Mouse (Mus musculus): ENCODE measurements around the gene Cerk.
"Not testable (repeated sequence)": the region's sequence is repeated elsewhere in the genome, so short reads cannot be mapped to it uniquely, and the experiment has no call there.

Gene Cerk

DNA sequence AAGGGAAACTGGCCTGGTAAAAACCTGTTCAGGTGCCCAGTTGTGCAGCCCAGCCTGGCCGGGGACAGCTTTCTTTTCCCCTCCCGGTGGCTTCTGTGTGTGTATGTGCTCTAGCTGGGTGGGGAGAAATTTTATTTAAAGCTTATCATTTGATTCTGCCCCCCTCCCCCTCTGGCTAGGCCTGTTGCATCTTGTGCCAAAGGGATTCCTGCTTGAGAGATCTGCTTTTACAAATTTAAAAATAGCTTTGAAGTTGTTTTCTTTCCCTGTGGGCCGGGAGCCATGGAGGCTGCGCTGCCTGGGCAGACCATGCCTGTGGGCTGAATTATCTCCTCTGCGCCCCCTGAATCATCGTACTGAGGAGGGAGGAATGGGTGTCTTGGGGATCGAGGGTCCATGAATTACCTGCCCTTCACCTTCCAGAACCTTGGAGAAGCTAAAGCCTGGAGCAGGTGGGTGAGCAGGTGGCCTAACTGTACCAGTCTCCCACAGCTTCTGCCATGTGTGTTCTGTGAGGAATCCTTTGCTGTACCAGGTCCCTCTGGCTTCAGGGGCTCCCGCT is 76.2 kb downstream of the Cerk start:
- no peak for DNase-seq

DNA sequence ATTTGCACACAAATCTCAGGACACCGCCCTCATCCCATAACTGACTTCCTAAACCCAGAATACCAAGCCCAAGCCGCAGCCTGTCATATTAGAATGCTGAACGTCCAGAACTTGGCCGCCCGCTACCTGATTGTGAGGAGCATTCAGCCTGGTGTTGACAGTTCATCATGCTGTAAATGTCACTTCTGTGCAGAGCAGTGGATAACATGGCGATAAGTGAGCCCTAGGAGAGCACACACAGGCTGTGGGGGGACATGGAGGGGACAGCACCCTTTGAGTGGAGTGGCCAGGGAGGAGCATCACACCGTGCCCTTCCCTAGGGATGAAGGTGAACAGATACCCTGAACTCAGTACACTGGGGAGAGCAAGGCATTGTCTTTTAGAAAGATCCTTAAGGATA is 76.7 kb downstream of the Cerk start:
- DNase-seq: no peak

DNA sequence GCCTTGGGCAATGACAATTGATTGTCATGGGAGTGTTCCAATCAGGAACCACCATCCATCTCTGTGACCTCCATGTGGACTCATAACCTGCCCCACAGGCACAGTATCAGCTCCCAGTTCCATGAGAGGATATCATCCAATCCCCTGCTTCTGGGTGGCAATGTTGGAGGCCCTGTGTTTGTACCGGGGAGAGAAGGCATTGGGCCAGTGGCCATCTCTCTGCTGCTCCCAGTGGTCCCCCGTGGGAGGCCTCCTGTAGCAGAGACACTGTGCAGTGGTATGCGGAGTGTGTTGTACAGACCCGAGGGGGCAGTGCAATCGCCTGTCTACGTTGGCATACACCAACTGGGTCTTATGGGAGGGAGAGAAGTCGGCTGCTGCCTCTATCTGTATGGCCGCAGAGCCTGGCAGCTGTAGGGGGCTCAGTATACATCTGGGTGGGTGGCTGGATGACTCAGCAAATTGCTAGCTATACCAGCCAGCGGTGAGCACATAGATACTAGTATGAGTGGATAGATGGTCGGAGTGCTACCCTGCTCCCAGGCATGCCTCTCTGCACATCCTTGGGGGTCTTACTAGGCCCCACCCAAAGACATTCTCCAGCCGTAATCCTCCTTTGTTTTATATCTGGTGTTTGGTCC is 78.0 kb downstream of the Cerk start:
- DNase-seq: no peak

DNA sequence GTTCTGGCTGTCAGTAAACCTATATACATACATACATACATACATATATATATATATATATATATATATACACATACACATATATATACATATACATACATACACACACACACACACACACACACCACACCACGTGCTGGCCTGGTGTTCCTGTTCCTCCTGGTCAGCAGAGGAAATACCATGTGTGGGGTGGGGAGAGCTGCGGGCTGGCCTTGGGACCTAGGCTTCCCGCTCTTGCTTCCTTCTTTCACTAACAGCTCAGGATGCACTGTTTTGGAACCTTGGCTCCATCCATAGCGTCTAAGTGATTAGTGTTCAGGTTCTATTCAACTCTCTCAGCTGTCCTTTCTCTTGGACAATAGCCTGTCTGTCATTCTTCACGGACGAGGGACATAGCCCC is 80.2 kb downstream of the Cerk start:
- DNase-seq: no peak

DNA sequence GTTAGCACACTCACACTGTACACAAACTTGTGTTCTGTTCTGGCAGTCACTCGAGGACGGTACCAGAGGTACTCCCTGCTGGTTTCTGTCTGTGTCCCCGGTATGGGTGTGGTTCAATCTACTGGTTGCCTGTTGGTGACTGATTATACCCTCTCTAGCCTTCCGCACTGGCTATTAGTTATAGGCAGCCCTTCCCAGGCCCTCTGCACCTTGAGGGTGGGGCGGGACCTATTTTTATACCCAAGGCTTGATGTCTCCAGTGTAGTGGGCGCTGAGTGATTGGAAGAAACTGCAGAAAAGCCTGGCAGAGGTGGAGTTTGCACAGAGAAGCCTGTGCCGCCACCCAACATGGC is 80.6 kb downstream of the Cerk start:
- no peak for DNase-seq

DNA sequence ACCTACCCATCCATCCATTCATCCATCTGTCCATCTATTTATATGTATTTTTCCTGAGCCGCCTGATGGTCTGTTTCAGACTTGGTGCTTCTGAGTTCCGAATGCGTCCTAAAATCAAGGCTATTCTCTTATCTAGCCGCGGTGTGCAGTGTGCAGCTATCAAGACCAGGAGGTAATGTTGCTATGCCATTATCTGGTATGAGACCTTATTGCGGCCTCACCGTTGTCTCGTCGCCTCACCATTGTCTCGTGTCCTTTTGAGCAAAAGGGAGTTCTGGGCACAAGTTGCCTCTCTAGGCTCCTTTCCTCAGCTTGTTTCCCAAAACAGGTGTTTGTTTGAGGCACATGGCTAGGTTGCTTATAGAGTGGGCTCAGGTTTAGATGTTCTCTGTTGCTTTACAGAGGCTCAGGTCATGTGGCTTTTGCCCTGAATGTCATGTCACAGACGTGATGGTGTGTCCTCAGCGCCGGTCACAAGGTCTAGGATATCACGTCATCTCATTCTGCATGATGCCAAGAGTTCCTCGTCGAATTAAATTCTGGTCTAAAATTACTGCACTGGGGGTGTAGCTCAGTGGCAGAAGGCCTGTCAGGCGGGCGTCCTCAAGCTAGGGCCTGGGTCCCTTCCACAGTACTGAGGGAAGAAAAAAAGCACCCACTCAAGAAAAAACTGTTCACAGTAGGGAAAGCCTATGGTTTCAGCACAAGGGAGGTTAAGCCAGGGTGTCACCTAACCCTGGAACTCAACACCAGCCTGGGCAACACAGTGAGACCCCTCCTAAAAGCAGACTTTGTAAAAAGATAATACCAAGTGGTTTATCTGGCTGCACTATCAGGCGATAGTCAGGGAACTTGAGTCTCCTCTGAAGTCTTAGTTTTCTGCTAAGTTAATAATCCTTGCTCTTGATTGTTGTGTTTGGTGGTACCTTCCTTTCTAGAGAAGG is 81.3 kb downstream of the Cerk start:
- no peak for DNase-seq

DNA sequence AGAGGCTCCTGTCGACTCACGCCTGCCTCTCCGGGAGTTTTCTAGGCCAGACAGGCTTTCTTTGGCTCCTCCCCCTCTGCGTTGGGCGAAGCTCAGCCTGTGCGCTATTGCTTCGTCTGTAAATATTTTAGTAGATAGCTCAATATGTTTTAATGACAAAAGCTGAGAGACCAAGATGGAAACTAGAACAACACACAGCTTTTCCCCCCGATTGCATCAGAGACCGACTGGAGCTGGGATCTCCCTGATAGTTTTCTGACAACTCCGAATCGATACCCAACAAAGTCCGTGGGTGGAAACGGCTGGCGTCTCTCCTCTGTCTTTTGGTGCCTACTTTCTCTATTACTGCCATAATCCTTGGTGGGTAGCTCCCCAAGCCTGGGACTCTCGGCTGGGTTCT is 83.6 kb downstream of the Cerk start:
- DNase-seq: no peak

DNA sequence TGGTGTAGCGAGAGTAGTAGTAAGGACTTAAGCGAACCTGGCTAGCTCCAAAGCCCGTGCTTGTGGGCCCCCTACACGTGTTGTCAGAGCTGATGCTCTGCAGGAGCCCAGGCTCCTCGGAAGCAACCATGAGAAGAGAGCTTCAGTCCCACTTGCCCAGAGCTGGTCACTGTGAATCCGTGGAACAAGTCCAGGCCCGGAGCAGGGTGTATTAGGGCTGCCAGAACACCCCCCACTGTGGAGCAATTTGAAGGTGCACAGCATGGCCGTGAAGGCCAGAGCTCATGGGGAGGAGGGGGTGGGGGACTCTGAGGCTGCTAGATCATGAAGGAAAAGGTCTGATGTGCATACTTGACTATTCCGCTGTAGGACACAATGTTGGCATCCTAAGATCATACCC is 84.4 kb downstream of the Cerk start:
- DNase-seq: no peak

DNA sequence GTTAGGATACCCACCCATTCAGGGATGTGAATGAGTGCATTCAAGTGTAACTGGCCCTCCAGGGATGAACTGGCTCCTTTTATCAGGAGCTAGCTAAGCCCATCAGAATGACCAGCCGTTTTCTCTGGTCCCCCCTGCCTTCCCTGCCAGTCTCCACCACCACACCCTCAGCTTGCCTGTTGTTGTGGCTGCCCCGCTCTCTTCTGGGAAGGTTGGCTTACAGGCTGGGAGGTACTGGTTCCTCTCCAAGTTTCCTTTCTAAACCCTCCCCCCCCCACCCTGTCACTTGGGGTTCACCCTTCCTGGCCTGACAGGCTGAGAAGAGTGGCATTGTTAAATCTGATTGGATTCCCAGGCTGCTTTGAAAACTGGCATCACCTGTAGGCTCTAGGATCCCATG is 88.1 kb downstream of the Cerk start:
- DNase-seq: no peak

DNA sequence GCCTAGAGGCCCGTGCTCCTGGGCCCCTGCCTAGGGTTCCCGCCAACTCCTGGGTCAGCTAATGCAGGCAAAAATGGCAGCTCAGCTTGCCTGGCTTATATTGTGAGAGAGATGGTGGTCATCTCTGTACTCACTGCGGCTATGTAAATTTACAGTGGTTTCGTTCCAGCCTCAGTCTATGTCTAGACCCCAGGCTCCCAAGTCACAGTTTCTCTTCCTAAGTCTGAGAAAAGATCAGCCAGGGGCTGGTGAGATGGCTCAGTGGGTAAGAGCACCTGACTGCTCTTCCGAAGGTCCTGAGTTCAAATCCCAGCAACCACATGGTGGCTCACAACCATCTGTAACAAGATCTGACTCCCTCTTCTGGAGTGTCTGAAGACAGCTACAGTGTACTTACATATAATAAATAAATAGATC is 89.3 kb downstream of the Cerk start:
- DNase-seq: not testable (repeated sequence)

DNA sequence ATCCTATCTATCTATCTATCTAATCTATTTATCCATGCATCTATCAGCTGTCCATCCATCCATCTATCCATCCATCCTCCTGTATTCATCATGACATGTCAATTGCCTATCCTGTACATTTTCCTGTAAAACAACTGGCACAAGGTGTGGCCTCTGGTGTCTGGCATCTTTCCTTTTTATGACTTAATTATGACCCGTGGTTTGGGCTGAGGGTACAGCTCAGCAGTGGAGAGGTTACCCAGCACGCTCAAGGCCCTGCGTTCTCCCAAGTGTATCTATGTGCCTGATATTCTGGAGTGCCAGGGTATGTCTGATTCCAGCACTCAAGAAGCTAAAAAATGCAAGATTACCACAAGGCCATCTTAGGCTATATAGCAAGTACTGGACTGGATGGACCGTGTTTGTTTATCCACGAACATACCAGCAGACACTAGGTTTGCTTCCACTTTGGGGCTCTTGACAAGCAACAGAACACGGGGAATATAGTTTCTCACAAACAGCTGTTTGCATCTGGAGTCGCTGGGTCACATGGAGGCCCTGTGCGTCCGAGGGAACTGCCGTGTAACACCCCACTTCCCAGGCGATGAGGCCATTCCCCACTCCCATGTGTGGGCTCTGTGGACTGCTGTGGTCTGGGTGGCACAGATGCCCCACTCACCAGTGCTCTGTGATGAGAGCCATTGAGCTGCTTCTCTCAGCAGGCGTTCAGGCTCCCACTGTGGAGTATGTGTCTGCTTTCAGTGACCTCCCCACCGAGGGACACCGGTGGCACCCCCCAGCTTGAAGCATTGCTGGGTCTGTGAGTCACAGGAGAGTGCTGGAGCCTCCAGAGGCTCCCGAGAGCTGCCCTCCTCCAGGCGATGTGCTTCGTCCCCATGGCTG is 90.0 kb downstream of the Cerk start:
- no peak for DNase-seq

DNA sequence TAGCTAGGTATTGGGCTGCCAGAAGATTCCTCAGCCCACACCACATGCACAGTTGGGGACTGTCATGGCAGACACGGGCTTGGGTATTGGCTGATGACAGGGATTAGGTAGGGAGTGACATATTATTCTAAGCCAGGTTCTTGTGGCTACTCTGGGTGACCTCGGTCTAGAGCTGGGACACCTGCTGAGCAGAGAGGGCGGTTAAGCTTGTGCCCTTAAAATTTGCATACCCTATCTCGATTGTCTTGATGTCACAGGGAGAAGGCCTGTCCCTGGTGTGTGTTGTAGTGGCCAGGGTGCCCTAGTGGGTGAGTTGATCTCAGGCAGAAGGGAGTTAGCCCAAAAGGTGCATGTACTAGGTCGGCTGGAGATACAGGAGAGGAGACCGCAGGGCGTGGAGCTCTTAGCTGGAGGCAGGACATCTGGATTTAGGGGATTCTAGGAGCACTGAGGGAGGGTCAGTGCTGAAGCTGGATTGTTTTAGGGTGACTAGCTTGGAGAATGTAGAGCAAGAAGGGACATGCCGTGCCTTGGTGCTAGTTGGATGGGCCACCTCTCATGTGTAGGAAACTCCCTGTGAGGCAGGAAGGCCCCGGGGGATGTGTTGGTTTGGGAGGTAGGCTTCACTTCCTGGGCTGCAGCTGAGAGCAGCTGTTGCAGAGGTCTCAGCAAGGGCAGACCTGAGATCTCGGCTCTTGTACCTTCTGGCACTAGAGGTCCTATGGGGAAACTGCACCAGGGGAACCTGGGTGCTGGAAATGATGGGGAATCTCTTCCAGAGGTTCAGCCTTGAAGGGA is 91.4 kb downstream of the Cerk start:
- peak; percentile 55 to 61 for DNase-seq

DNA sequence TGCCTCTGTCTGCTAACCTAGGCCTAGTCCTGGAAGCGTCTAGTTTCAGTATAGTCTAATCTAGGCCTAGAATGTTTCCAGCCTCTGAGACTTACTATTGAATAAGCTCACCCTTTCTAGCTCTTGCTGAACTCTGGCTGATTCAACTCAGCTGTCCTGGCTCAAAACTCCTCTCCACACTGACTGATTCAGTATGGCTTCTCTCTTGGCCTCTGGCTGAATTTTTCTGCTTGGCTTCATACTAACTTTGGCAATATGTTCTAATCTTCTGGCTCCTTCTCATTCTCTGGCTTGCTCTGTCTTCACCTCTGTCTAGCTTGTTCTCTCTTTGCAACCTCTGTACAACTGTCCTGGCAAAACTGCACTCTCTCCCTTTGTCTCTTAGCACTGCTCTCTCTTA is 92.7 kb downstream of the Cerk start:
- DNase-seq: no peak

DNA sequence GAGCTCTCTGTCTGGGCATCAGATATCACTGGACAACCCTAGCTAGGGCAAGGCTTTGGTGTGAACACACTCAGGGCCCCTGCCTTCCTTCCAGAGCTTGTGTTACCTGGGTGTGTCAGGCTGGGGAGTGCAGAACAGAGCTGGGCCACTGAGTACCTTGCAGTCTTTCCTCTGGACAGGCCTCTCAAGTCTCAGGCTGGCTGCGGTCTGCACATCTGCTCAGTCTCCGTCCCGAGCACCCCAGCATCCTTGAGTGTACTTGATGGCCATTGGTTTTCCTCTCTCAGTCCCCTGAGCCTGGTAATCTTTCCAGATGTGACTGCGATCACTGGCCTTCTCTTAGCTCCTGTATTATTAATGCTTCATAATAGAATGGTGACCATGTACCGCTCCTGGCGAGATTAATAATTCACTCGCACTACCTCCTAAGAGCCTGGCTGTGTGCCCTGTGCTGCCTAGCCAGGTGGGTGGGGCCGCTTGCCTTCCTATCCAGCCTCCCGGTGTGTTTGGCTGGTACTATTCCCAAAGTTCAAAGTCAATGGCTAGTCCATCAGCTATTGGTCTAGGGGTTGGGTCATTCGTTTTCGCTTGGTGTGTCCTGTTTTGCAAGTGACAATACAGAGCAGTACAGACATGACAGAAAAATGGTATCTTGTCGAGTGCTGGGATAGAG is 93.8 kb downstream of the Cerk start:
- DNase-seq: no peak

DNA sequence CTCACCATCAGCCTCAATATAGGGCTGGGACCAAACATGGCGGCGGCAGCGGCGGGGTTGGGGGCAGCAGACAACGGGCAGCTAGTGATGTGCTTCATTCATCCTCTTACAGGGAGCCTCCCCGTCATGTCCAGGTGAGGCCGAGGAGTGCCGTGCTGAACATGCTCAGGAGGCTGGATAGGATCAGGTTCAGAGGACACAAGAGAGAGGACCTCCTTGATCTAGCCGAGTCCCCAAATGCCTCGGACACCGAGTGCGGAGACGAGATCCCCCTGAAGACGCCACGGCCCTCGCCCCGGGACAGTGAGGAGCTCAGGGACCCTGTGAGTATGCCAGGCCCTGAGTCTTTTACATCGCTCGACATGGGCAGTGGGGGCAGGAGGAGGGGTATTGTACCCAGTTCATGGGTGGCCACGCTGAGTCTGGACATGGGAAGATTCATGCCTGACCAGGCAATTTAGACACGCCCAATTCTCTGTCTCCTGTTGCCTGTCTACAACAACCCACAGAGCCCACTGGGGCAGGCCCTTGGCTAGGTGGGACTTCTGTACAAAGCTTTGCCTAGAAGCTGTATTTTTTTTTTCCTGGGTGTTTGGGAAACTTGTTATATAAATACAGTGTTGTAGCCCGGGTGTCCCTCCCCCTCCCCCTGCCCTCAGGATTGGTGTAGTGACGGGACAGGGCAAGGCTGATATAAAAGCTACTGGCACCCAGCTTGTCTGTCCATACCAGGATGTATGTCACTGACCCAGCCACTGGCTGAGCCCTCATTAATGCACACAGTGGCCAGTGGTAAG is 94.5 kb downstream of the Cerk start:
- no peak for DNase-seq

DNA sequence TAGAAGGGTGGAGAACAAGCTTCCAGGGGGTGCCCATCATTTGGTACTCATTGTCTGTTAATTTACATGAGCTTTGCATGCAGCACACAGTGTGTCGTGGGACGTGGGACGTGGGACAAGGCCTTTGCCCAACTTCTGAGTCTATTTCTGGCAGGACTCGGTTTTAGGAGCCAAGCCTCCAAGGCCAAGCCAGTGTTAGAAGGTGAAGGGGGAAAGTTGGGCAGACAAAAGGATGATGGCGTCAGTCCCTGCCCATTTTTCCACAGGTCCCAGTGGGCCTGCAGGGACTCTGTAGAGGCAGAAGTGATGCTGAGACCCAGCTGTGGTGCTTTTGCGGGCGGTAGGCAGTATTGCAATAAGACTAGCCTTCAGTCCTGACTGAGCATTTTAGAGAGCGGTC is 95.4 kb downstream of the Cerk start:
- DNase-seq: no peak

DNA sequence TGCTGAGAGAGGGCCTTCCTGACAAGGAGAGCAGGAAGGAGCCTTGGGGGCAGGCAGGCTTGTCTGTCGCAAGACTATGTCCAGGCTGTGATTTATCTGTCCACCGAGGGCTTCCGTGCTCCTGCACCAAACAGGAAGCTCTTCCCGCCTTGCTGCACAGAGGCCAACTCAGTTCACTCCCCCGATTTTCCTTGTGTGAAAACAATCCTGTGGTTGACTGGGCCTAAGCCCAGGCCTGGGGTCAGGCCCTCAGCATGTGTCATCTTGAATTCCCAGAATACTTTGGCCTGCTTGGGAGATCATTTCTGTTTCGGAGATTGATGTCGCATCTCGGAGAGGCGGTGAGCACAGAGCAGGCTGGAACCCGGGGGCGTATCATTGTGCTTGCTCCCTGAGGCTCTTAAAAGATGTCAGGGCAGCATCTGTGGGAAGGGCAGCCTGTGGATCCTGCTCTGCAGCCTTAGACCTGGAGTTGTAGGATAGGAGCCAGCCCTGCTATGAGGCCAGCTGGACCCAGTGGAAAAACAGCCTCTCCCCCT is 95.9 kb downstream of the Cerk start:
- DNase-seq: no peak
